Mouse (Mus musculus) retina, postnatal 1 day (tissue): ENCODE measurements around the gene Arid4b.

Experiments used
- DNase-seq: peaks from one replicate; pipeline ENCODE4 v3.0.0-alpha.2; 2012

The Arid4b gene

GRCm38 (mm10) chr13:14062209-14063012 lies 621 bp upstream of the Arid4b start:
- DNase-seq = no peak

GRCm38 (mm10) chr13:14063942-14064271 lies 875 bp downstream of the Arid4b start:
- no peak for DNase-seq

GRCm38 (mm10) chr13:14064341-14065027 lies 1.5 kb downstream of the Arid4b start:
- peak; percentile 52 for DNase-seq

GRCm38 (mm10) chr13:14065028-14065380 lies 2.0 kb downstream of the Arid4b start:
- no peak for DNase-seq

- DNase-seq = no peak
These were observed 2.7 kb downstream of the Arid4b start for GRCm38 (mm10) chr13:14065701-14066100.

- DNase-seq = no peak
These were observed 5.0 kb downstream of the Arid4b start for GRCm38 (mm10) chr13:14068035-14068434.

GRCm38 (mm10) chr13:14069291-14069690 lies 6.3 kb downstream of the Arid4b start:
- DNase-seq = no peak

- no peak for DNase-seq
These were observed 11.3 kb downstream of the Arid4b start for GRCm38 (mm10) chr13:14074371-14074770.

- DNase-seq = no peak
These were observed 12.3 kb downstream of the Arid4b start for GRCm38 (mm10) chr13:14075326-14075725.

GRCm38 (mm10) chr13:14088669-14089068 lies 25.6 kb downstream of the Arid4b start:
- DNase-seq = no peak

GRCm38 (mm10) chr13:14103026-14103425 lies 40.0 kb downstream of the Arid4b start:
- no peak for DNase-seq

GRCm38 (mm10) chr13:14110154-14110873 lies 47.3 kb downstream of the Arid4b start:
- DNase-seq = no peak

GRCm38 (mm10) chr13:14111146-14111545 lies 48.1 kb downstream of the Arid4b start:
- no peak for DNase-seq

- DNase-seq = peak; percentile 87
These were observed 50.9 kb downstream of the Arid4b start for GRCm38 (mm10) chr13:14113746-14114528.

- no peak for DNase-seq
These were observed 52.8 kb downstream of the Arid4b start for GRCm38 (mm10) chr13:14115805-14116204.

- no peak for DNase-seq
These were observed 68.6 kb downstream of the Arid4b start for GRCm38 (mm10) chr13:14131651-14132050.

GRCm38 (mm10) chr13:14142294-14142966 lies 79.4 kb downstream of the Arid4b start:
- DNase-seq = peak; percentile 36

GRCm38 (mm10) chr13:14177989-14178388 lies 115.0 kb downstream of the Arid4b start:
- DNase-seq = peak; percentile 27

- DNase-seq = no peak
These were observed 116.6 kb downstream of the Arid4b start for GRCm38 (mm10) chr13:14179669-14180068.

- DNase-seq = no peak
These were observed 182.9 kb downstream of the Arid4b start for GRCm38 (mm10) chr13:14245946-14246345.
